Mouse (Mus musculus) gonadal fat pad, adult 2 months (tissue): Measurements from ENCODE around the gene Zfp503. TPM values are rescaled to one million over a fixed set of nuclear protein-coding genes. Genes with fewer than 3 reads are reported as not detected.

Experiments
- DNase-seq: peaks from one replicate; pipeline ENCODE4 v3.0.0-alpha.2; 2012; ENCODE audit warnings: low read depth
- polyA plus RNA-seq: library from polyadenylated mRNA; depleted of rRNA; stranded (reverse); fragments of >200 nt; gene quantifications from 2 replicates; pipeline ENCODE4 v1.2.3, GENCODE M21; 2012; rRNA removed

The Zfp503 gene
- 30.9 and 43.6 TPM in 2 replicates for polyA plus RNA-seq

DNA sequence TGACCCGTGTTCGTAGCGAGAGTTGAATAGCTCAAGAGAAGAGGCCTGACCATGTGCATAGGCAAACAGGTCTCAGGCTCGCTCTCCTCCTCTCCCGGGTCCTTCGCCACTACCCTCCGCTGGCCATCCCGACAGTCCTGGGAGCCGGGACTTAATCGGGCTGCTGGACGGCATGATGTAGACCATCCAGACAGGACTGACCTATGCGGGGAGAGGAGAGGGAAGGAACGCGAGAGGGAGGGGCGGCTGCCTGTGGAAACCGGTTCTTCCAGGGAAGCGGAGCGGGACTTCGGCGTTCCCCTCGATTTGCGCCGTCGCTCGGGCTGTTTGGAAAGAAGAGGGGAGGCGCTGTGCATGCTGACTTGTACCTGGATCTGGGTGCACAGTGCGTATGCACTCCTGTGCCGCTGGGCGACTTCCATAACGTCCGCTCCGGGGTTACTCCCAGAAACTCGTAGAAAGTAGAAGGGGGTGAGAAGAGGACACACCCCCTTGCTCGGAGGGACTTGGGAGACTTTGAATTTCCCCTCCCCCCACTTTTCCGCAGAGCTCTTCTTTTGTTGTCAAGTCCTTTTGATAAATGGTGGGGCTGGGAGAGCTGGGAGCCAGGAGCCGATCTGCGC, at the start of gene Zfp503:
TSS of gene Zfp503 (minus strand) at position 311 of the 623 bp plus-strand sequence.
- DNase-seq, result no peak

DNA sequence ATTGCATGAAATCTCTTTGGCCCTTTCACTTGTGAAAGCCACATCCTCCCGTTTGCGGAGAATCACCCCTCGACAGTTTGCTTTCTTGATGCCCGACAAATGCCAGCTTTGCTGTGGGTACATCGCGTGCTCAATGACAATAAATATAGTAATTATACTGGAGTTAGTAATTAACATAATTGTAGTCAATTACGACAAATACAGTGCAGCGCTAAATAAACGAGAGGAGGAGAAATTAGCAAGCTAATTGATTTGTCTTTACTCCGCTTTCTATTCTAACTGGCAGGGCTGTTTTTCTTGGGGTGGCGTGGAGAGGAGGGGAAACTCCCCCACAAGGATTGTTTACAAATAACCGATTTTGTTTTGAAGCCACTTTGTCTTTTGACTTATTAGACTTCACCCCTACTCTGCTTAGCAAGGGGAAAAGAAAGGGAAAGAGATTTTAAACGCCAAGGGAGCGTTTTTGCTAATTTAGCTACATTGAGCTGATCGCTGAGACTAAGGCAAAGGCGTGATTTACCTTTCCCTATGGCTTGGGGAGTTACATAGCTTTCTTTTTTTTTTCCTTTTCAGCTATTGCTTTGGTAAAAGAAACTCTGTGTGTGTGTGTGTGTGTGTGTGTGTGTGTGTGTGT, 48.2 kb upstream of the Zfp503 start:
- no peak for DNase-seq

DNA sequence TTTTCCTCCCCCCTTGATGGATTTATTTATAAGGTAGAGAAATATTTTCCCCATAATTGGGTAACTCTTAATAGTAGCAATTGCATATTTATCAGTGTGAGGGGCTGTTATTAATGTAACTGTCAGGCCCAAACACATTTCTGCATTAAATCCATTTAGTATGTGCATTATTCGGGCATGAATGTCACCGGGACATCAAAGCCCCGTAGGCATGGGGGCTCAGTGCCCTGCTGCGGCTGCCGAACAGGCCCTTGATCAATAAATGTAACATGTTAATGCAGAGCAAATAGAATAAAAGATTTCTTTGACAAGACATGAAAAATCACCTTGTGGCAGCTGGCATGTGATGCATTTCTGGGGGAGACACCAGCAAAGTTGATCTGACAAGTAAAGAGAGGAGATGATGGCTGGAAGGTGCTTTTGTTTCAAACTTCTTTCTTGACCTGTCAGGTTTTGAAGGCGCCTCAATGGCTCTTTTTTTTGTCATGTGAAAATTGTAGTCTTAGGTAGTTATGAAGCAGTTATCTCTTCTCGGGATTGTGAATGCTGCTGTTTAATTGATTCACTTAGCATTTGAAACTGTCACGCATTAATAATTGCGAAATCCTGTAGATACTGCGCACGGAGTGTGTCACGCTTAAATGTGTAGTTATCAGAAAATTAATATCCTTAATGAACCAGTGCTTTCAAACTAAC, 47.5 kb upstream of the Zfp503 start:
- DNase-seq, result no peak

DNA sequence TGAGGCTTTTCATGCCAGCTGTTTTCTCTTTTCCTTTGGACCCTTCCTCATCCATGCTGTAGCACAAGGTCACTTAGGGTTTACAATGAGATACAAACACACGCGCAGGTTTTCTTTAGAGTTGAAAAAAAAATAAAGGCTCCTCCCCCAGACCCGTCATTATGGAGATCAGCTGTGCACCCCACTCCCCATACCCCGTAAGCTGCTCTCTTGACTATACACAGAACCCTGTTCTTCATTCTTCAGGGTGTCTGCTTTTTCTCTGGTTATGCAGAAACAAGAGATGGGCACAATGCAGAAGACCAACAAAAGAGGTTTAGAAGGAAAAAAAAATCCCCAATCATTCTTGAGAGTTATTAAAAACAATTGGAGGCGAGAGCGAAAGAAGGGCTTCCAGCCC, 46.9 kb upstream of the Zfp503 start:
- DNase-seq, result no peak

DNA sequence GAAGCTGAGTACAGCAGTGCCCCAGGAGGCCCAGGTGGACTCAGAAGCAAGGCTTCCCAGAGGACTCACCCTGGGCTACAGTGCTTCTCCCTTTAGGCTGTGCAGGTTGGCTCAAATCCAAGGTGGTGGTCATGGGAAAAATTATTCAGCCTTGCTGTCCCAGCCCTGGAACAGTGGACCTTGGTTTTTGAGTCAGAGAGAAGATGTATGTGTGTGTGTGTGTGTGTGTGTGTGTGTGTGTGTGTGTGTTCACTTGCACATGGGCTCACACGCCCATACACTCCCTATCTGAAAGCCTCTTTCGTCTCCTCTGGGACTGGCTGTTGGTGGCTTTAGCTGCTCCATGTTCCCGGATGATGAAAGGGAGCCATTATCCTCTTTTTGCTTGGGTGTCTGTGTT, 46.5 kb upstream of the Zfp503 start:
- DNase-seq, result no peak

DNA sequence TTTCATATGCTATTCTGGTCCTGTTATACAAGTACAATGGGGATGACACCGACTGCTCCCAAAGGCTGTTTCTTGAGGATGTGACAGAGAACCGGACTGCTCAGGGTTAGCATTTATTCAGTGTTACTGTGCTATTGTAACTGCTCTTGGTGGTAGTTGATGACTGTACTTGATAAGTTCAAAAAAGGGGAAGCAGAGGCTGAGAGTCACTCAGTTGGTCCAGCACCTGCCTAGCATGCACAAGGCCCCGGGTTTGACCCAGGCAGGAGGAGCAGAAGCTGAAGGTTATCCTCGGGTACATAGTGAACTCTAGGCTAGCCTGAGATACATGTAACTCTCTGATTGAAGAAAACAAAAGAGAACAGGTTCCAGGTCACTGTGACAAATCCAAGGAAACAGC, 34.1 kb upstream of the Zfp503 start:
- no peak for DNase-seq

DNA sequence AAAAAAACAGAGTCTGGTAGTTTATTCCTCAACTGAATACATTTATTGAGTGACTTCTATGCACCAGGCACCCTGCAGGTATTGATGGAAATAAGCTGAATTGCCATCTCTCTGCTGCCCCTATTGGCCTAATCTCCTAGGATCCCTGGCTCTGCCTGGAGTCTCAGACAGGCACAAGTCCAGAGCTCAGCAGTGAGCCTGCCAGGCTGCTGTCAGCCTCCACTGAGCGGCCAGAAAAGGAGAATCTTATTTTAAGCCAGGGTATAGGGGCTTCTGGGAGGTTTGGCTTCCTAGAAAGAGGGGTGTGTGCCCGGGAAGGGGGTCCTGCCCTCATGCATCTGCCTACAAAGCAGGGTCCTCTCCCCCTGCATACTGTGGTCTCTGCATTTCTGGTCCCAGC, 31.5 kb upstream of the Zfp503 start:
- no peak for DNase-seq

DNA sequence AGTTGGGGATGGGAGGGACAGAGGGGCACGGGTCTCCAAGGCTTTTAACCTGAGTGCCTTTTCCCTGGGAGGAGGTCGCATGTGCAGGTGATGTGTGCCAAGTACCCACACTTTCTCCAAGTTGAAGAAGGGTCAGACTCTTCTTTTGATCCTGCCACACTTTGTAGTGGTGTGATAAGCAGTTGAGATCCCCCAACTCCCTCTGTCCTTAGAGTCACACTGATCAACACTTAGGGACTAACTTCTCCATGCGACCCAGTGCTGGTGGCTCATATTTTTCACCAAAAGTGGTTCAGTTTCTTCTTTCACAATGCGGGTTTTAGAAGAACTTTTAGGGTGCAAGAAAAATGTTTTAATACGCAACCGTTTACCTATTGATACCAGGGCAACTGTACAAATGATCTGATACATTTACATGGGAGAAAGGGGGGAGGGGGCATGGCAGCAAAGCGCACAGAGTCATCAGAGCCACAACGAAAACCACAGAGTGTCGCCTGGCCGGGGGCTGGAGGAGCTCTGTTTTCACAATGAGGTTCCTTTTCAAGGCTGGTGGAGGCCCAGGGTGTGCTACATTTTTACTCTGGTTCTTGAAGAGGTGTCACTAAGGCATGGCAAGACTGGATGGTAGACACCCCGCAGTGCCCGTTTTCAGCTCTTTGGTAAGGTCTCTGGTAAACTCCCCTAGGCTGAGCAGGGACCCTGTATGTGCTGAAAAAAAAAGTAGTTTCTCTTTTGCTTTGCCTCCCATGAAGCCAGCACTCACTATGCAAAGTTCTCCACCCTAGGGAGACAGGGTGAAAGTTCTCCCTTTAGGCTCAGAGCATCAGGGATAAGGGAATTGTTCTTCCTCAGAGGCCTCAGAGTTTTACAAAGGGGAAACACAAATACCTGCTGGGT, 30.8 kb upstream of the Zfp503 start:
- DNase-seq, result no peak

DNA sequence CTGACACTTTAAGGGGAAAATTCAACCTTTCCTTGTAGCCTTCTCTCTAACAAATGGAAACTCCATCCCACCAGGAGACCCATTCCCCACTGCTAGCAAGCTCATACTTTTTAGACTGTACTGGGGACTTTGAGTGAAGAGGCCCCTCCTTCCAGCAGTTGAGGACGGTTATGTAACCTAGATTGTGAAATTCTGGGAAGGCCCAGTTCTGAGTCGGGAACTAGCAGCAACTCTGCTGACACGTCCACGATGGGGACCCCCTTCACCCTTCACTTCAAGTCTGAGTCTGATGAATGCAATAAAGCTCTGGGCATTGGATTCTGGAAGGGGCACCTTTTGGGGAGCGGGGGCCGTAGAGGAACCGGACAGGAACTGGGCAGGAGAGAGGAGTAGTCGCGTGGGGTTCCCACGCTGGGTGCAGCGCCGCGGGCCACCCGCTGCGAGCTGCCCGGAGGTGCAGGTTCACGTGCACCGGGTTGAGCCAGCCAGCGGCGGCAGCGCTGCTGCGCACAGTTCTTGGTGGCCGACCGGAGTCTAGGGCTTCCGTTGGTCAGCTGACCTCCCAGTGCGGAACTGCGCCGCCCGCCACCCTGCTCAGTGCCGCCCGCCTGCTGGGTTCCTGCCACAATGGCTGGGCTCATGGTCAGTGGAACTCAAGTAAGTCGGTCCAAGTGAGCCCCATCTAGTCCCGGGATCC, 30.0 kb upstream of the Zfp503 start, which contains the start of gene Lrmda:
TSS of gene Lrmda (plus strand) at position 461 of the 697 bp plus-strand sequence.
- no peak for DNase-seq

DNA sequence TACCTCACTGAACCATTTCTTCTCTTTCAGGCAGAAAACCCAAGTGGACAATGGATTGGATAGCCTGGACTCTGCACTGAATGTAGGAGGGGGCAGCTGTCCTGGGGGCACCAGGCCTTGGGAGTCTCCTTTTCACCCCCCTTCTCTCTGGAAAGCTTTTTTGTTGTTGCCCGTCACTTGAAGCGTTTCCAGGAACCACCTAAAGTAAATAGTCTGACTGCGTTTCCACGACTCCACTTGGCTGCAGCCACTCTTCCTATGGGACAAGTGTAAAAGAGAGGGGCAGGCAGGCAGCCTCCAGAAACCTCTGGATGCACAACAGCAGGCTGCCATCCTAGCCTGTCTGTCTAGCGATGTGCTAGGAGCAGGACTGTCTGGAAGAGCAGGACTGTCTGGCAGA, 27.6 kb upstream of the Zfp503 start:
- DNase-seq, result no peak

DNA sequence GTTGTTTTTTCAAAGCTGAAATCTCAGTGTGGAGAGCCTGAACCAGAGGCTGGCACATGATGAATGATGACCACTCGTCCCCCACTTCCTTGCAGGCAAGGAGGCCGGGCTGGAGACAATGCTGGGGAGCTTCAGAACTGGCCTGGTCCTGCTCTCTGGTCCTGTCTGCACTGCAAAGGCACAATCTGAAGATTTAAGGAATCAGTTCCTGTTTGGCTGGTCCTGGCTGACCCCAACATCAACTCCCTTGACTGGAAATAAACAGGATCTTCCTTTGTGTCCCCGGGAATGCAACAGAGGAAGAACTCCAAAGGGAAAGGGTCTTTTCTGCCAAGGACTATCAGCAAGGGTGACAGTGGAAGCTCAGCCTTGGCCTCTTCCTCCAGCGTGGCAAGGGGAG, 25.4 kb upstream of the Zfp503 start:
- DNase-seq, result no peak

DNA sequence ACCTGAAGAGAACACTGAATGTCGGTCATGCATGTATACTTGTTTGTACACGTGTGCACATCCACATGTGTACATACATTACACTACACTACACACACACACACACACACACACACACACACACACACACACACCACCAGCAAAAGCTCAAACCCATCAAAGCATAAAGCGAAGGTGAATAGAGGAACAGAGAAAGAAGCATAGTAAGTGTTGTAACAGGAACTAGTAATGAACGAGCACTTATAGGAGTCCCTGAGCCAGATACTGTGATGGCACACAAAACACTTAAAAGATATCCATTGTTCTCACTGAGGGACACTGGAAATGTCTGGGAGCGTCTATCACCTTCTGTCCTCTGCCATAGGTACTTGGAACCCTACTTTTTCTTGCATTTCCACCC, 24.9 kb upstream of the Zfp503 start:
- no peak for DNase-seq

DNA sequence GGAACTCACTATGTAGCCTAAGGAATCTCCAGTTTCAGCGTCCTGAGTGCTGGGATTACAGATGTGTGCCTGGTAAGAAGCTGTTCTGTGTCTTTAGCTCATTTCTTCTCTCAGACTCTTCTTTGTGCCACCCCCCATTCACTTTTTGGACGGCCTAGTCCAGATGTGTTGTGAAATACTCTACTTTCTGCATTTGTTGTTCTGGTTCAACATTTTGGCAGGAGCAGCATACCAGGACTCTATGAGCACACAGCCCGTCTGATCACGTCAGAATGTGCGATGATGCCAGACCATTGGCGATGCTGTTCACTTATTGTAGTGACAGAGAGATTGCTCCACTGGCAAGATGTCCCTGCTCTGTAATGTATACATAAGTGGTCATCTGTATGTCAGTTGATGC, 17.6 kb upstream of the Zfp503 start:
- DNase-seq, result no peak

DNA sequence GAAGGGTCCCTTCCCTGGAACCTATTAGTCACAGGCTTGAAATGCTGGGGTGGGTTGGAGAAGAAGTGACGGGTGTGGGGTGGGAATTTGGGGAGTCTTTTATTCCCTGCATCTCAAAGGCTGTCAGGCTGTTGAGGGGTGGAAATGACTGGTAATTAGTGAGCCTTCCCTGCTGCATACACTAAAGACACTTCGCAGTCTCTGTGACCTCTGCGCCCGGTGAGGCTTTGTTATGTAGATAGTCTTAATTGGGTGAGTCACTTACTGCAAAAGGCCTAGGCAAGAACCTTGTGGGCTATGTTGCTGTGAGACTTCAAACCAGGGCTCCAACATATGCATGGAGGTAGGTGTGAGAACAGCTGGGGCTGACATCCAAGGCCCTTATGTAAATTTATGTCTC, 15.5 kb upstream of the Zfp503 start:
- DNase-seq, result no peak

DNA sequence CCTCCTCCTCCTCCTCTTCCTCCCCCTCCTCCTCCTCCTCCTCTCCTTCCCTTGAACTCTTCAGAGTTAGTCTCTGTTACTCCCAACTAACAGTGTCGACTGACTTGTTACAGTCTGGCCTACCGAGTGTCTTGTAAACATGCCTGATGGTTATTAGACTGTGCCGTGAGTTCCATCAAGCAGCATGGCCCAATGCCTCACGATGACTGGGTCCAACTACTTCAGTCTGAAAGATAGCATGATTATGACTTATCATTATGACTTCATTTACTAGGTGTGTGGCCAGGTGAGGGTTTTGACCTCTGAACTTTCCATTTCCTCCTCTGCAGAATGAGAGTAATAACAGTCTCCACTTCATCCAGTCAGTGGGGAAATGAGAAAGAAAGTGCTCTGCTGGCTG, 14.2 kb upstream of the Zfp503 start:
- DNase-seq, result no peak

DNA sequence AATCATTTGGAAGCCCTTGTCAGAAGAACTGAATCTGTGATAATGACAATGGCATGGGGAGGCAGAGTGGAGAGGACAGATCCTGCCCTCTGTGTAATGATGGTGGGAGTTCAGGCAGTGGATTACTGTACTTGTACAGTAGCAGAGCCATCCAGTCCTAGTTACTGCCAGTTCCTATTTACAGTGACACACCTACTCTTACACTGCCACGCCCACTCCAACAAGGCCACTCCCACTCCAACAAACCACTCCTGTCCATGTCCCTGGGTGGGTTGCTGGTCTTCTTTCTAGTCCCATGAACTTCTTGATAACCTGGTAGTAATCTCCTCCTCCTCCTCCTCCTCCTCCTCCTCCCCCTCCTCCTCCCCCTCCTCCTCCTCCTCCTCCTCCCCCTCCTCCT, 13.8 kb upstream of the Zfp503 start:
- no peak for DNase-seq

DNA sequence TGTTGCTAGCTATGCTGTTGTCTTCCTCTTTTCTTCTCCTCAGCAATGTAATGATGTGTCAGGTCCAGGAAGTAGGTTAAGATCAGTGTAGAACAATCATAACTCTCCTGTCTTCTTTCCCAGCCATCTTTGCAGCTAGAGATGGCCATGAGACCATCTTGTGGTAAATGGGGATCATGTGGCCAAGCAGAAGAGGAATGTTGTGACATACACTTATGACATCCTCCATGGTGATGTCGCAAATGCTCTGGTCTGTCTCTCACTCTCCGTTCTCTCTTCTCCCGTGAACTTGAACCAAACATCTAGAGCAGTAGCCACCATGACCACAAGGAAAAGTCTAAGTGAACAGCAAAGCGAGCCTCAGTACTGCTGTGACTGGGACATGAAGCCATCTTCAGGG, 10.2 kb upstream of the Zfp503 start:
- DNase-seq, result no peak

DNA sequence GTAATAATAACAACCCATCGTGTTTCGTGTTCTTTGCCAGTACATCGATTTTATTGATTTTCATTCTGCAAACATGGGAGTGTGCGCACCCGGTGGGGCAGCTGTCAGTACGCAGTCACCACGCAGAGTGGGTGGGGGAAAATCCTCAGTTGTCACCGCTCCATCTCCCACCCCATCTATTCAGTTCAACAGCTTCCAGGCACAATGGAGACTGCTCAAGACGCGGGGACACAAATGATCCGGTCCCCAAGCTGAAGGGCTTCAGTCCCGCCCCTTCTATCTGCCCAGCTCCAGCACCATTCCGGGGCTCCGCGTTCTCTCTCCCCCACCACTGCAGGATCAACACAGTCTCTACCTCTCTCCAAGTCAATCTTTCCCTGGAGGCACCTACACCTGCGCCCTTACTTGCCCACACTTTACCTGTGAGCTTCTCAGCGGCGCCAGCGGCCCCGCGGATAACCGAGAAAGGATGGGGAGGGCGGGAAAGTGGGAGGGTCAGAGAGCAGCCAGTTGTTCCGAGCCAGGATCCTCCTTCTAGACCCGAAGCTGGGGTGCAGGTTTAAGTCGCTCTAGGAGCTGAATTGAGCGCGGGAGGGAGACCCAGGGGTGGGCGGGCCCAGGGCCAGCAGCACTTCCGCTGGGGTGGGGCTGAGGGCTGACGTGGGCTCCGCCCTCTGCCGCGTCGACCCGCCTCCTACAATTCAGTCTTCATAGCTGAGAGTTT, 5.8 kb upstream of the Zfp503 start:
- DNase-seq, result no peak

DNA sequence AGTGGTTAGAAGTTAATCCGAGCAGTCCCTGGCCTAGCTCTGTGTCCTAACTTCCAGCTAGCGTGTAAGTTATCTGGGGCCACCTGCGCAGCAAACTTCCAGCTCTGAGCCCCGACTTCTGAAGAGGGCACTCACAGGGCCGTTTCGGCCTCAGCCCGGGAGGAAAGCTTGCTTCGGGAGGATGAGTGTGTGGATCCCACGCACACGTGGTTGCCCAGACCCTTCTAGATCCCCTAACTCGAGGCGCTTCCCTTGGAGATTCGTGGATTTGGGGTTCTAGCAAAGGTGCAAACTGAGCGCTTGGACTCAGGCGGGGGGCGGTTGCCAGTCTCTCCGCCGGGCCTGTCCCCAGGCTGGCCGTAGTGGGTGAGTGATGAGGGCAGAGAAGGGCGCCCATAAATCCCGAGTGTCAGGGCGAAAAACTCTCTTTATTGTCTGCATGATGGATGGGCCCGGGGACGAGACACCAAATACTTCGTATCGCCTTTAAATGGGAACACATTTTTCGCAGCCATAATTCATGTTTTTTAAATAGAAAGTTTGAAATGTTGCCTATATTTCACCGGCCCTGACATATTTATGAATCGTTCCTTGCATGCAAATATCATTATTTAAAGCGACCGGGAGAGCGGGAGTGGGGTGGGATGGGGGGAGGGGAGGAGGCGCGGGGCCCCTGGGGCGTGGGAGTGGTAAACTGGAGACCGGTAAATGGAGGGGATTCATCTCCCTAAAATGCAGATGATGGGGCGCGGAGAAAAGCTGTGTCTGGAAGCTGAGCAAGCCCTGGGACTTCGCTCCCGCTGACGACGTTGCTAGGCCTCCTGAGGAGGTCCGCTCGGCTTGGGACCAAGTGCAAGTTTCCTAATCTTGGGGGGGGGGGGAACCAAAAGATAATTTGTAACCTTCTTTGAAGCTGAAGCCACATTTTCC, 4.9 kb upstream of the Zfp503 start:
- no peak for DNase-seq
